Mouse (Mus musculus) limb, embryonic 14.5 days (tissue): ENCODE measurements around the gene Vmn2r56. TPM values are rescaled to one million over a fixed set of nuclear protein-coding genes. Genes with fewer than 3 reads are reported as not detected.

ENCODE experiments used
- ATAC-seq: fragments of 200-750 bp; cut with Nextera tagmentation; 2 replicates; pipeline ENCODE4 v1.8.0; 2017; ENCODE audit warnings: low read depth, moderate number of reproducible peaks, moderate TSS enrichment; ENCODE audit not compliant: low FRiP score
- DNase-seq: peaks from one replicate; pipeline ENCODE4 v3.0.0-alpha.2; 2015; ENCODE audit warnings: low spot score
- H3K27ac ChIP-seq: fragments of 300-500 bp; sonication (generic); replicated peaks from 2 replicates; pipeline ENCODE4 v1.5.1; 2014; ENCODE audit warnings: low read depth, mild to moderate bottlenecking, low read length, moderate library complexity, mixed read lengths
- H3K27me3 ChIP-seq: fragments of 300-500 bp; sonication (generic); 2 replicates; pipeline ENCODE4 v1.6.1; 2014; ENCODE audit warnings: low read length, mixed read lengths; ENCODE audit not compliant: control insufficient read depth, insufficient read depth
- H3K36me3 ChIP-seq: fragments of 300-500 bp; sonication (generic); 2 replicates; pipeline ENCODE4 v1.6.1; 2014; ENCODE audit warnings: mild to moderate bottlenecking, low read length, moderate library complexity, mixed read lengths; ENCODE audit not compliant: control insufficient read depth, insufficient read depth
- H3K4me1 ChIP-seq: fragments of 300-500 bp; sonication (generic); 2 replicates; pipeline ENCODE4 v1.6.1; 2014; ENCODE audit warnings: antibody characterized with exemption, low read length, mixed read lengths; ENCODE audit not compliant: control insufficient read depth, insufficient read depth
- H3K4me2 ChIP-seq: fragments of 300-500 bp; sonication (generic); replicated peaks from 2 replicates; pipeline ENCODE4 v1.6.1; 2014; ENCODE audit warnings: low read depth, mild to moderate bottlenecking, low read length, moderate library complexity; ENCODE audit not compliant: severe bottlenecking
- H3K4me3 ChIP-seq: fragments of 300-500 bp; sonication (generic); replicated peaks from 2 replicates; pipeline ENCODE4 v1.5.1; 2014; ENCODE audit warnings: low read length
- H3K9ac ChIP-seq: fragments of 300-500 bp; sonication (generic); 2 replicates; pipeline ENCODE4 v1.6.1; 2014; ENCODE audit warnings: mild to moderate bottlenecking, low read depth, low read length, moderate library complexity; ENCODE audit not compliant: severe bottlenecking
- H3K9me3 ChIP-seq: fragments of 300-500 bp; sonication (generic); 2 replicates; pipeline ENCODE4 v1.6.1; 2016; ENCODE audit warnings: low read length; ENCODE audit not compliant: control insufficient read depth
- POLR2A ChIP-seq: fragments of 200-500 bp; IDR thresholded peaks from 2 replicates; pipeline ENCODE4 v1.8.0; 2012; ENCODE audit warnings: inconsistent platforms, mild to moderate bottlenecking, moderate library complexity, borderline replicate concordance; ENCODE audit not compliant: insufficient read depth, insufficient read length; ENCODE audit errors: extremely low read depth
- WGBS: fragments of 180-500 bp; shearing (Covaris S2); extraction: QIAGEN DNeasy Blood & Tissue Kit; methylation state at CpG from one replicate; pipeline ENCODE4 v1.1.7; 2014; 5-methylcytosine and 5-hydroxymethylcytosine counted together
- polyA plus RNA-seq, 2 experiments: library from polyadenylated mRNA; depleted of rRNA in 1 of 2; stranded (reverse) in 1 of 2; unstranded in 1 of 2; fragments of >200 nt; fragmentation: Nextera tagmentation in 1 of 2; extraction: Ambion mirVana in 1 of 2; gene quantifications; 2 replicates each; pipeline versions ENCODE4 v1.2.1 to v1.2.3; 2012 to 2014

The Vmn2r56 gene
- polyA plus RNA-seq (2012; rRNA removed) (not detected in 2 replicates), polyA plus RNA-seq (2014; fragmentation: Nextera tagmentation; extraction: Ambion mirVana) (not detected in 2 replicates)

DNA sequence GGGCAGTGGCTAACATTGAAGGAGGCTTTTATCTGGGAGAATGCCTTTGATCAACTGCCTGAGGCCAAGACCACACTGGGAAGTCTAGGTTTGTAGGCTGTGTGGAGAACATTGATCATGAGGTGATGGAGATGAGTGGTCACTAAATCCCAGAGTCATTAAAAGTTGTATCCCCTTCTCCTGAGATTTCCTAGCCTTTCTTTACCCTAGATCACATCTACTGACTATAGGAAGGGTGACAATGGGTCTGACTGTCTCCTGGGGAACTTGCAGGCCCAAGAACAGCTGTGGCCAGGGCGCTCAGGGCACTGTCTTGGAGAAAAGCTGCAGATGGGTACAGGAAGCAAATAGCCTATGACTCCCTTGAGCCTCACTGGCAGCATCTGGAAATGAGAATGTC lies at the start of gene Vmn2r56:
TSS of gene Vmn2r56 (minus strand) at position 101 of the 400 bp plus-strand sequence.
- Histone ChIP-seq H3K27ac (no peak within 1 kb of the TSS), H3K27me3 (no peaks in the 10 kb centered on the region), H3K4me2 (no peak within 1 kb of the TSS), H3K4me1 (no peaks in the 10 kb centered on the region), H3K36me3 (no peaks in the 10 kb centered on the region), H3K4me3 (no peak within 1 kb of the TSS), H3K9me3 (no peaks in the 10 kb centered on the region), H3K9ac (no peak within 1 kb of the TSS)
- no peak for ATAC-seq
- 55% methylated on average over 1 of the region's 1 CpGs for WGBS
- no peak for TF ChIP-seq POLR2A
- no peak for DNase-seq

DNA sequence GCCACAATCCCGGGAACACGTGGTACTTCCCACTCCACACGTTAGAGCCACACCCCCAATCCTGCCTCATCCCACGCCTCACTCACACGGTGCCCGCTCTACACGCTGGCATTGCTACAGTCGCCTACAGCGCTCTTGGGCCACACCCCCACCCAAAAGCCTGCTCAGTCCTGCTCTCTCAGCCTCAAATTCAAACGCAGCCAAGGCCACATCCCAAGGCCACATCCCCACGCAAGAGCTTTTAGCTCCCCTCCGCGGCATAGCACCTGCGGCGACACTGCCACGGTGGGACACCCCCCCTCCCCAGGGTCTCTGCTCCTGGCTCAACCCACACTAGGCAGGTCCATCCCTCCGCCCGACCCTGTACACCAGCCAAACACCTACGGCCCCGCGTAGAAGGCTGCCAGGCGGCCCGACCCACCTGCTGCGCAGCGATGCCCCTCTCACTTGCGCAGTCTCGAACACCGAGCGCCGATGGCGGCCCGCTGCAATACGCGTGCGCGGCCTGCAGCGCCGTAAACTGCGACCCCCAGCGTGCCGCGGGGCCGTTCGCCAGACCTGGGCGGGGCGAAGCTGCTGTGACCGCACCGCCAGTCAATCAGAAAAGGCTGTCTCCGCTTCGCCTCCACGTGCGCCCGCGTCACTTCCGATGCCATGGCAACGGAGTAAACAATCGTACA lies 45.5 kb upstream of the Vmn2r56 start:
- Histone ChIP-seq H3K4me3 (peak overlapping the region; percentile 52), H3K4me1 (peaks cover 7% of the 10 kb centered on the region), H3K9ac (peak overlapping the region; percentile 69), H3K36me3 (peaks cover 2% of the 10 kb centered on the region; the same call in 1 of the 2 replicates), H3K27ac (no peak overlapping the region), H3K9me3 (no peaks in the 10 kb centered on the region), H3K27me3 (no peaks in the 10 kb centered on the region), H3K4me2 (peak overlapping the region; percentile 87)
- no peak for TF ChIP-seq POLR2A
- peak; percentile 88 for DNase-seq
- peak; percentile 97 for ATAC-seq
- under 1% methylated on average over 55 of the region's 57 CpGs for WGBS

DNA sequence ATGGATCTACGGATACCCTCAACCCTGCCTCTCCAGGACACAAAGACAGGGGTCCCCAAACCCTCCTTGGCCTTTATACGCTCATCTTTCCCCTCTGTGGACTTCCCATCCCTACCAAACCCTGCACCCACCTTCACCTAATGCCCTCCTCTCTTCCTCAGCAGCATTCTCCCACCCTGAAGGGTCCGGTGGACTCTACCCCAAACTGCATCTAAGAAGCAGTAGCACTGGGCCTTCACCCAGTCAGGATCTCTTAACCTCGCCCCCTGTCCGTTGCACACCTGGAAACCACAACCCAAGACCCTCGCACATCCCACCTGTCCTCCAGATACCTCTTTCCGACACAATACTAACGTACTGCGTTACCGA lies 45.0 kb upstream of the Vmn2r56 start:
- ATAC-seq, result no peak
- WGBS, result 18% methylated on average over 10 of the region's 10 CpGs
- Histone ChIP-seq H3K4me1 (peaks cover 7% of the 10 kb centered on the region), H3K9ac (peak overlapping the region; percentile 69), H3K9me3 (no peaks in the 10 kb centered on the region), H3K27me3 (no peaks in the 10 kb centered on the region), H3K27ac (no peak overlapping the region), H3K36me3 (peaks cover 7% of the 10 kb centered on the region), H3K4me3 (peak overlapping the region; percentile 52), H3K4me2 (peak overlapping the region; percentile 87)
- no peak for TF ChIP-seq POLR2A
- no peak for DNase-seq

DNA sequence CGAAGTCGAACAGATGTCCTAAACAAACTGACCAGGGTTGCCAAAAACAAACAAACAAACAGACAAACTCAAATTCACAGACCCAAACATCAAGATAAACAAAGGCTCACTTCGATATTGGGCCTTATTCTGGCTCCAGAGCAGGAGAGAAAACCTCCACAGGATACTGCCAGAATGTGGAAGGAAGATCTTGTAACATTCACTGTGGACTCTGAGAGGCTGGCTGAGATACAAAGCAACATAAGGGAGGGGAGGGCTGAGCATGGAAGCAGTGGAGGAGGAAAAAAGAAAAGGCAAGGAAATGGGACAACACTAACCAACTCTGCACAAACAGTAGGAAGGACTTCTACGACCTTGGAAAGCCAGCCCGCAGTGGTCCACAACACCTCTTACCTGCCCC lies 44.3 kb upstream of the Vmn2r56 start:
- H3K36me3 ChIP-seq, result peaks cover 13% of the 10 kb centered on the region
- H3K27ac ChIP-seq, result no peak overlapping the region
- H3K9me3 ChIP-seq, result no peaks in the 10 kb centered on the region
- peaks cover 7% of the 10 kb centered on the region for H3K4me1 ChIP-seq
- DNase-seq, result no peak
- ATAC-seq, result no peak
- TF ChIP-seq POLR2A, result no peak
- 90% methylated on average over 5 of the region's 5 CpGs for WGBS
- H3K27me3 ChIP-seq, result no peaks in the 10 kb centered on the region
- H3K4me2 ChIP-seq, result no peak overlapping the region
- H3K9ac ChIP-seq, result peak overlapping the region; percentile 17; the same call in 1 of the 2 replicates
- no peak overlapping the region for H3K4me3 ChIP-seq

DNA sequence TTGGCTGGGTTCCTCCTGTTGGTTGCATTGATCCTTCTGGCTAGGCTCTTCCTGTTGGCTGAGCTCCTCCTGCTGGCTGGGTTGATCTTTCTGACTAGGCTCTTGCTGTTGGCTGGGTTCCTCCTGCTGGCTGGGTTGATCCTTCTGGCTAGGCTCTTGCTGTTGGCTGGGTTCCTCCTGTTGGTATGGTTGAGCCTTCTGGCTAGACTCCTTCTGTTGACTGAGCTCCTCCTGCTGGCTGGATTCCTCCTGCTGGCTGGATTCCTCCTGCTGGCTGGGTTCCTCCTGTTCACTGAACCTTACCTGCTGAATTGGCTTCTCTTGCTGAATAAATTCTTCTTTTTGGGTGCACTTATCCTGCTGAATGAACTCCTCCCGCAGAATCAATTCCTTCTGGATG lies 39.8 kb upstream of the Vmn2r56 start:
- no peak overlapping the region for H3K27ac ChIP-seq
- DNase-seq, result no peak

More for the DNA sequence above, 39.8 kb upstream of the Vmn2r56 start:
- Histone ChIP-seq H3K27me3 (no peaks in the 10 kb centered on the region), H3K9ac (no peak overlapping the region), H3K36me3 (peaks cover 39% of the 10 kb centered on the region), H3K4me1 (peaks cover 1% of the 10 kb centered on the region), H3K4me2 (no peak overlapping the region), H3K4me3 (no peak overlapping the region), H3K9me3 (no peaks in the 10 kb centered on the region)
- 93% methylated on average over 1 of the region's 1 CpGs for WGBS
- no peak for TF ChIP-seq POLR2A
- no peak for ATAC-seq
